Mouse (Mus musculus): ENCODE data around the gene Ccn1. TPM values are rescaled to one million over a fixed set of nuclear protein-coding genes. Genes with fewer than 3 reads are reported as not detected.
A peak's percentile ranks its signal among the peaks of the same experiment; 100 is the strongest.

Ccn1 gene
- polyA plus RNA-seq, 1 experiment: 464 TPM

DNA sequence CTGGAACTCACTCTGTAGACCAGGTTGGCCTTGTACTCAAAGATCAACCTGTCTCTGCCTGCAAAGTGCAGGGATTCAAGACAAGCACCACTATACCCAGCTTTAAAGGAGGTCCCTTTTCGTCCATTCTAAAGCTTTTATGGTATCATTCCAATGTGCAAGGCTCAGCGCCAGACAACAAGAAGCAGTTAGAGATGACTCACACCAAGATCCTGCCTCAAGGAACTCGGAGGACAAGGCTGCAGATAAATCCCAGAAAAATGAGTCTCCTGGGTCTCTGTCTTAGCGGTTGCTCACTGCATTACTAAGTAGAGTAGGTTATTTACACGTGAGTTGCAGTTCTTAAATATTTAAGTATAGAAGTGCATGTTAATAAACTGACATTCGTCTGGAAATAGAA, 26.4 kb upstream of the Ccn1 start:
- Histone ChIP-seq H3K4me1 (ENCODE audit: control insufficient read depth, insufficient read depth, low read length) (peaks cover 16% of the 10 kb centered on the region), H3K4me3 (ENCODE audit: insufficient read depth, low read length) (no peak overlapping the region), H3K27ac (ENCODE audit: insufficient read depth, low read length) (peak overlapping the region; percentile 95)
- no peak for TF ChIP-seq POLR2A (IDR thresholded peaks at IDR 0.05; ENCODE audit: low read depth, low read length)
- TF ChIP-seq CTCF (IDR thresholded peaks at IDR 0.05; ENCODE audit: borderline replicate concordance, insufficient read depth, low read length): no peak

DNA sequence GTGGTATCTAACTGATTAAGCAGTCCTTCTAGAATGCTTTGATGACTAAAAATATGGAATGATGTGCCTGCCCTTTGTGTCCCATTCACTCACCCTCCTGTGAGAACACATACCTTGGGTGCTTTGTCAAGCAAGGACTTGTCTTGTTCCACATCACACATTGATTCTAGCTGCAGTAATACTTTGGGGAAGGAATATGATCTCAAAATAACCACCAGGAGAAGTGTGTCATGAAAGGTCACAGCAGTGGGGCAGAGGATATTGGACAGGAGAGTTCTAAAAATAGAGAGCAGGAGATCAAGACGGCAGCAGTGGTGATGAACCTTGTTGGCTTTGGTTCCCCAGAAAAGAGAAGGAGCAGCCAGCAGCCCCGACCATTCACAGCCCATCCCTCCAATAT, 25.0 kb upstream of the Ccn1 start:
- Histone ChIP-seq H3K4me1 (ENCODE audit: control insufficient read depth, insufficient read depth, low read length) (peaks cover 16% of the 10 kb centered on the region), H3K4me3 (ENCODE audit: insufficient read depth, low read length) (no peak overlapping the region), H3K27ac (ENCODE audit: insufficient read depth, low read length) (peak overlapping the region; percentile 72)
- TF ChIP-seq CTCF (IDR thresholded peaks at IDR 0.05; ENCODE audit: borderline replicate concordance, insufficient read depth, low read length) (no peak), POLR2A (IDR thresholded peaks at IDR 0.05; ENCODE audit: low read depth, low read length) (no peak)

DNA sequence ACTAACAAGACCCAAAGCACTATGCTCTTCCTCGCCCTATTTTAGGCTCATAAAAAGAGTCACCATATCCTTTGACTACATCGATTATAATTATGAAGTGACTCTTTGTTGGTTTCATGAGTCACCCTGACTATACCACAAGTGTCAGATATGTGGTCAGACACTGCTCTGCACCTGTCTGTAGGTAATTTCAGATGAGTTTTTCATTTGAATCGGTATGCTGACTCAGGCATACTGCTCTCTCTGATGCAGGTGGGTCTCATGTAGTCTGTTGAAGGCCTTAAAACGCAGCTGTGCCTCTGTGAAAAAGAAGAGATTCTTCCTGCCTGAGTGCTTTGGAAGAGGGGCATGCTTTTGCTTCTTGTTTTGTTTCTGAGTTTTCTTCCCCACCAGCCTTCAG, 16.6 kb upstream of the Ccn1 start:
- Histone ChIP-seq H3K4me1 (ENCODE audit: control insufficient read depth, insufficient read depth, low read length) (peaks cover 7% of the 10 kb centered on the region), H3K27ac (ENCODE audit: insufficient read depth, low read length) (no peak overlapping the region), H3K4me3 (ENCODE audit: insufficient read depth, low read length) (no peak overlapping the region)
- TF ChIP-seq POLR2A (IDR thresholded peaks at IDR 0.05; ENCODE audit: low read depth, low read length) (no peak), CTCF (IDR thresholded peaks at IDR 0.05; ENCODE audit: borderline replicate concordance, insufficient read depth, low read length) (no peak)

DNA sequence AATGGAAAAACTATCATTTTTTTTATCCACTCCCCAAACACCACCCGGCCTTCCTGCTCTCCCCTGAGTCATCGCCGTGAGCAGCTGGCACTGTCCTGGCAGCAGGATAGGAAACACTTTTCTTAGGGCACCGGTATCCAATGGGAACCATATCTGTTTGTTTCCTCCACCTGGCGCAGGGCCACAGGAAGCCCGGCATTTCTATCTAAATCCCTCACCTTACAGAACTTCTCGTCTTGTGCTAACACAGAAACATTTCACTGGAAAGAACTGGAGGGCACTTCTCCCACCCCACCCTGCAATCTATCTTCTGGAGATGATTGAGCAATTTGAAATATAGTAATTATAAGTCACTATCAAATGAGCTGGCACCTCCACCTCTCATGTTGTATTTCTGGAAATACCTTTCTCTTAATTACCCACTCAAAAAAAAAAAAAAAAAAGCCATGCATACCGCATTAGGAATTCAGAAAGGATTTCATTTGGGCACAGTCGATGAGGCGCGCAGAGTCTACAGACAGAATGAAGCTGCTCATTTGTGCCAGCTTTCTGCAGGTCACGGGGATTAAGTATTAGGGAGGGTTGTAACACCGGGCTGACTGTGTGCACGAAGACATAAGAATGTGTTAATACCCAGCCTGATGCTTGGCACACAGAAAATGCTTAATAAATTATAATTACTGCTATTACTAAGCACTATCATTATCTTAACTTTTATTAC, 7.4 kb upstream of the Ccn1 start:
- Histone ChIP-seq H3K4me3 (ENCODE audit: insufficient read depth, low read length) (no peak overlapping the region), H3K4me1 (ENCODE audit: control insufficient read depth, insufficient read depth, low read length) (peaks cover 6% of the 10 kb centered on the region), H3K27ac (ENCODE audit: insufficient read depth, low read length) (no peak overlapping the region)
- TF ChIP-seq POLR2A (IDR thresholded peaks at IDR 0.05; ENCODE audit: low read depth, low read length) (no peak; the same call in 1 of the 2 replicates), CTCF (IDR thresholded peaks at IDR 0.05; ENCODE audit: borderline replicate concordance, insufficient read depth, low read length) (no peak)

DNA sequence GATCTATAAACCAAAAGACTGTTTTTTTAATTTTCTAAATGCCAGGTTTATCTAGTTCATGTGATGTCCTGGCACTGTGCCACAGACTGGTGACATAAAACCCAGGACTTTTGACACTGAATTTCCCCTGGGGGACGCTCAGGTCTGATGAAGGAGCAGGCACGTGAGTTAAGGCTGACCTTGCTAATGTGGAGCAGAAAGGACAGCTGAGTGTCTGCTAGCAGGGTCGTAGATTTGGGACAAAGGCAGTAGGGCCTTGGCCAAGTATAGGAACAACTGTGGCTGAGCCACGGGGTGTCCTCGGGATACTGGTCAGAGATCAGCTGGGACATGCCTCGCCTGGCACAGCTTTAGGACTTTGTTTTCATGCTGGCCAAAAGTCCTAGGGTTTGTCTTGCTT, 5.2 kb upstream of the Ccn1 start:
- TF ChIP-seq CTCF (IDR thresholded peaks at IDR 0.05; ENCODE audit: borderline replicate concordance, insufficient read depth, low read length) (no peak), POLR2A (IDR thresholded peaks at IDR 0.05; ENCODE audit: low read depth, low read length) (peak; percentile 52)
- peaks cover 6% of the 10 kb centered on the region for H3K4me1 ChIP-seq (ENCODE audit: control insufficient read depth, insufficient read depth, low read length)
- H3K4me3 ChIP-seq (ENCODE audit: insufficient read depth, low read length): no peak overlapping the region
- H3K27ac ChIP-seq (ENCODE audit: insufficient read depth, low read length): no peak overlapping the region

DNA sequence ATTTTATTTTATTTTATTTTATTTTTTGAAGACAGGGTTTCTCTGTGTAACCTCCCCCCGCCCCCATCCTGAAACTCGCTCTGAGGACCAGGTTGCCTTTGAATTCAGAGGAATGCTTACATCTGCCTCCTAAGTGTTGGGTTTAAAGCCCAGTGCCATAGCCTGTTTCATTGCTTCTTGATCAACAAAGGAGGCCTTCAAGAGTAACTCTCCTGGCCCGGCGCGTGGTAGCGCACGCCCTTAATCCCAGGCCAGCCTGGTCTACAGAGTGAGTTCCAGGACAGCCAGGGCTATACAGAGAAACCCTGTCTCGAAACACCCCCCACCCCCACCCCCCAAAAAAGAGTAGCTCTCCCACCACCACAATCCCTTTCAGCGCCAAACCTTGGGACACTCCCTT, 4.2 kb upstream of the Ccn1 start:
- Histone ChIP-seq H3K27ac (ENCODE audit: insufficient read depth, low read length) (peak overlapping the region; percentile 92; the same call in 1 of the 2 replicates), H3K4me1 (ENCODE audit: control insufficient read depth, insufficient read depth, low read length) (peaks cover 6% of the 10 kb centered on the region), H3K4me3 (ENCODE audit: insufficient read depth, low read length) (peak overlapping the region; percentile 47)
- TF ChIP-seq POLR2A (IDR thresholded peaks at IDR 0.05; ENCODE audit: low read depth, low read length) (no peak), CTCF (IDR thresholded peaks at IDR 0.05; ENCODE audit: borderline replicate concordance, insufficient read depth, low read length) (no peak)

DNA sequence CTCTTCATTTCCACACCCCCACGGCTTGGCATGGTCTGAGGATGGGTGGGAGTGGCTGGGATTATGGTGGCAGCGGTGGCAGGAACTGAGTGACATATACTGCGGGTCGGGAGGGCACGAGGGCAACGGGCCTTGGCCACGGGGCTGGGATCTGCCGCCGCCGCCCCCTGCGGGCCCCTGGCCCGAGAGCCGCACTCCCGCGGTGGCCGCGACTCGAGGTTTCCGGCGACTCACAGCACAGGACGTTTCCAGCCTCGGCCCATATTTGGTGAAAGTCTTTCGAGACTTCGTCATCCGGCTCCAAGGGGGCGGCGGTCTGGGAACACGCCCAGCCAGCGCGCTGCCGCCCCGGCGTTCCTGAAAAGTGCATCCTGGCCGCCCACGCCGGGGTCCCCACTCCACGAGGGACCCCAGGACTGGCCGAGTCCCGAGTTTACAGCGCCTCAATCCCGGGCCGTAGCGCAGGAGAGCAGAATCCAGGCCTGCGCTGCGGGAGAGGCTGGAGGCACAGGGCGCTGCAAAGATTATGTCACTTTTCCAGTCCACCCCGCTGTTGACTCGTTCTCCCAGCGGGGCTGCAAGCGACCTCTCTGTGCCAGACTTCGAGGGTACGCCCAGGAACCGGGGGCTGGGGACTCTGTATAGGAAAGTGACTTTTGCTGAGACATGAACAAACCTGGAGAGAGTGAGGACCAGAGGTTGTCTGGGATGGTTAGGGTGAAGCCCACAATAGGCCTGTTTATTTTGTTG, 3.6 kb upstream of the Ccn1 start:
- Histone ChIP-seq H3K27ac (ENCODE audit: insufficient read depth, low read length) (peak overlapping the region; percentile 92), H3K4me3 (ENCODE audit: insufficient read depth, low read length) (peak overlapping the region; percentile 47), H3K4me1 (ENCODE audit: control insufficient read depth, insufficient read depth, low read length) (peaks cover 6% of the 10 kb centered on the region)
- TF ChIP-seq CTCF (IDR thresholded peaks at IDR 0.05; ENCODE audit: borderline replicate concordance, insufficient read depth, low read length) (no peak), POLR2A (IDR thresholded peaks at IDR 0.05; ENCODE audit: low read depth, low read length) (peak; percentile 50; the same call in 1 of the 2 replicates)

DNA sequence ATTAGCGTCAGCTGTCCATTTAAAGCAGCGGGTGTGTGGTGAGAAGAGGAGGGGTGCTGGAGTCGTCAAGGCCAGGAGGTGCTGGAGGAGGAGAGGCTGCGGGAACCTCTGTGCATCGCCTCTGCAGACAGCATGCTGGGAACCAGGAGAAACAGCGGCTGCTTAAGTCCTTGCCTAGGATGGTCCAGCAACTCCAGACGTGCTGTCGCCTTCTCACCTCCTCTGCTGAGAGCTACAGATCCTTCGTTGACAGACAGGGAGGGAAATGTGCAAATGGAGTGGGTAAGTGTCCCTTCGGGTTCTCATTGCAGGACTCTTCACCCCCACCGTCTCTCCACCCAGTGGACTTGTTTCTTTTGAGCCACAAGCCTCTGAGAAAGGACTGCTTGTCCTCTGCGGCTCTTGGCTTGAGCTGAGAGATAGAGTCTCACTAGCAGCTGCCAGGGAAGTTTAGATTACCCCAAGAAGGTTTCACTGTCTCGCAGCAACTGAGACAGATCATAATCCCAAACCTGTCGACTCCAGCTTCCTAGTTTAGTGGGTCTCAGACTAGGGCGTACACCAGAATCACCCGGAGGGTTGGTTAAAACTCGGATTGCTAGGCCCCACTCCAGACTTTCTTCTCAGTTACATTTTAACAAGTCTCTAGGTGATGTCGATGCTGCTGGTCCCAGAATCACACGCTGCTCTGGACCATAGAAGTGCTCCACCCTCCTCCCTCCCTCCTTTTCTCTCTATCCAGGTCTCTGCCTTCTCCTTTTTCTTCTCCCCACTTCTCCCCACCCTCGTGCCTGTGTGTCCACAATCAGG, 2.7 kb upstream of the Ccn1 start:
- peaks cover 6% of the 10 kb centered on the region for H3K4me1 ChIP-seq (ENCODE audit: control insufficient read depth, insufficient read depth, low read length)
- H3K27ac ChIP-seq (ENCODE audit: insufficient read depth, low read length): peak overlapping the region; percentile 92
- peak overlapping the region; percentile 47 for H3K4me3 ChIP-seq (ENCODE audit: insufficient read depth, low read length)
- TF ChIP-seq CTCF (IDR thresholded peaks at IDR 0.05; ENCODE audit: borderline replicate concordance, insufficient read depth, low read length) (no peak), POLR2A (IDR thresholded peaks at IDR 0.05; ENCODE audit: low read depth, low read length) (peak; percentile 79)

DNA sequence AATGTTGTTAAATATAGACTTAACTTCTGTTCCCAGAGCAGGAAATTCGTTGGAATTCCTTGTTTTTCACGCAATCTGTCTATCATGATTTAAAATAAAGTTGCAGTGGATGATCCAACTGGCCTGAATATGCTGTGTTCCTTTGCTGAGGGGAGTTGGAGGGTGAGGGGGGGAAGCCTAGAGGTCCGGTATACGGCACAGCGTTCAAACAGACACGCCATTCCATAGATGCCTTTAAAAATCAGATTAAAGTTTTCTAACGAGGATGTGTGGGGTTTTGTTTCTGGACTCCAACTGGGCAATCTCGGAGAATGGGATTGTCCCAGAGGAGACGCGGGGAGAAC, 2.2 kb upstream of the Ccn1 start:
- Histone ChIP-seq H3K4me1 (ENCODE audit: control insufficient read depth, insufficient read depth, low read length) (peaks cover 6% of the 10 kb centered on the region), H3K27ac (ENCODE audit: insufficient read depth, low read length) (peak overlapping the region; percentile 92), H3K4me3 (ENCODE audit: insufficient read depth, low read length) (peak overlapping the region; percentile 47)
- TF ChIP-seq CTCF (IDR thresholded peaks at IDR 0.05; ENCODE audit: borderline replicate concordance, insufficient read depth, low read length): no peak
- TF ChIP-seq POLR2A (IDR thresholded peaks at IDR 0.05; ENCODE audit: low read depth, low read length): no peak

All from embryonic fibroblast, embryonic 13.5 days (primary cell).